Mouse (Mus musculus): ENCODE results near the gene Tmem86a. TPM values are rescaled to one million over a fixed set of nuclear protein-coding genes. Genes with fewer than 3 reads are reported as not detected.

Gene Tmem86a
- polyA plus RNA-seq, 1 experiment = 2.6 TPM

DNA sequence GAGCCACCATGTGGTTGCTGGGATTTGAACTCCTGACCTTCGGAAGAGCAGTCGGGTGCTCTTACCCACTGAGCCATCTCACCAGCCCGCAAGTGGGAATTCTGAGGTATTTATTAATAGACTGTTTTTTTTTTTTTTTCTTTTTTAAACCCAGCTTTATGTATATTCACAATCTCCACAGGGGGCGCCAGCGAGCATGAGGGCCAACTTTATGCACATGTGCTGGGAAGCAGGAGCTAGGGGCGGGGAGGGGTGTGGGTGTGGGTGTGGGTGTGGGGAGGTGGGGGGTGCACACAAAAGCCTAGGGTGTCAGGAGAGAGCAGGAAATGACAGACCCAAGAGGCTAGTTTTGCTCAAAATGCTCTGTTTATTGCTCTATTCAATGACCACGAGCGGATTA, 27.1 kb downstream of the Tmem86a start:
- peaks cover 11% of the 10 kb centered on the region for H3K4me1 ChIP-seq (ENCODE audit: control insufficient read depth, insufficient read depth, insufficient read length, low read length)
- H3K27ac ChIP-seq (replicated peaks; ENCODE audit: low read depth, low read length) = no peak overlapping the region
- no peak overlapping the region for H3K4me3 ChIP-seq (ENCODE audit: insufficient read depth, low read depth, low read length)

DNA sequence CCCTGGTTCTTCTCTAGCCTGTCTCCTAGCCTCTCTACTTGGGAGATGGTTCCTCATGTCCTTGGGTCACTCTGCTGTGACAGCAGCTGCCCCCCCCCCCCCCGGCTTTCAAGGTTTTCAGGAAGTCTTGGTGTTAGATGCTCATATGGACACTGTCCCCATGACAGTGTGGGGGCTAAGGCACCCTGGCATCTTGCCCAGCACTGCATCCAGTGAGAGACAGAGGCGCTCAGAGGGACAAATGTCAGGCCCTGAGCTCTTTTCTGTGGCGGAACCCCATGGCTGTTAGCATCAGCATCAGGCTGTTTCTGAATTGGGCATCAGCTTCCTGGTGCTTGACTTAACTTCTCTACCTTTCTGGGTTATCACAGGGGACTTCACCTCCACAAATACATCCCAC, 30.5 kb downstream of the Tmem86a start:
- no peak overlapping the region for H3K27ac ChIP-seq (replicated peaks; ENCODE audit: low read depth, low read length)
- peaks cover 2% of the 10 kb centered on the region for H3K4me1 ChIP-seq (ENCODE audit: control insufficient read depth, insufficient read depth, insufficient read length, low read length)
- H3K4me3 ChIP-seq (ENCODE audit: insufficient read depth, low read depth, low read length) = no peak overlapping the region

DNA sequence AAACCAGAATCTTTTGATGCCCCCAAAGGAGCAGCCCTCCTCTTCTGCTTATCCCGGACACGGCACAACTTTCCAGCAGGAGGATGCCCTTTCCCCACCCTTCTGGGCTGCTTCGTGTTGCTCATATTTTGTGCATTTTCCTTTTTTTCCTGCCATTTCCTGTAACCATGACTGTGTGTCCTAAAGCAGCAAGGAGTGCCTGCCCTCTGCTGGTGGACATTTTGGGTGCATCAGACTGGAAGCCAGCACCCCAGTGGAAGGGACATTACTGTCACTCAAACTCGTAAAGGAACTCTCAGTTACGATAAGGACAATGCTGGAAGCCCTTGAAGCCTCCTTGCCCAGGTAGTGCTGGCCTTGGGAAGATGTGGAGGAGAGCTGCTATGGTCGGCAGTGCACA, 30.9 kb downstream of the Tmem86a start:
- Histone ChIP-seq H3K27ac (replicated peaks; ENCODE audit: low read depth, low read length) (no peak overlapping the region), H3K4me1 (ENCODE audit: control insufficient read depth, insufficient read depth, insufficient read length, low read length) (peaks cover 2% of the 10 kb centered on the region; the same call in 1 of the 2 replicates), H3K4me3 (ENCODE audit: insufficient read depth, low read depth, low read length) (no peak overlapping the region)

DNA sequence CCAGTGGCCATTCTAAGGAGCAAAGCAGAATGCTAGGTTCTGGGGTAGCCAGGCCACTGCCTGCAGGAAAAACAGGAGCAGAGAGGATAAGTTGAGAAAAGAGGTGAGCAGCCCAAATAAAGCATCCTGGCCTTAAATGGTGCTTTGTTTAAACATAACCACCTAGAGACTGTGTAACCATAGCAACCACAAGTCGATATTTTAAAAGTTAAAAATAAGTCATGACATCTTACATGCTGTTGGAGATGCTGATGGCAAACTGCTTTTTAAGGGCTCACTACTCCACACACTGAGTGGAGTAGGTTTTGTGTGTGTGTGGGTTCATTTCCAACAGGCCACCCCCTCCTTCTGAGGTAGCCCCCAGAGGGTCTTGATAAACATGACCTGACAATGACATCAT, 34.7 kb downstream of the Tmem86a start:
- no peak overlapping the region for H3K4me3 ChIP-seq (ENCODE audit: insufficient read depth, low read depth, low read length)
- no peak overlapping the region for H3K27ac ChIP-seq (replicated peaks; ENCODE audit: low read depth, low read length)
- H3K4me1 ChIP-seq (ENCODE audit: control insufficient read depth, insufficient read depth, insufficient read length, low read length) = peaks cover 2% of the 10 kb centered on the region; the same call in 1 of the 2 replicates

DNA sequence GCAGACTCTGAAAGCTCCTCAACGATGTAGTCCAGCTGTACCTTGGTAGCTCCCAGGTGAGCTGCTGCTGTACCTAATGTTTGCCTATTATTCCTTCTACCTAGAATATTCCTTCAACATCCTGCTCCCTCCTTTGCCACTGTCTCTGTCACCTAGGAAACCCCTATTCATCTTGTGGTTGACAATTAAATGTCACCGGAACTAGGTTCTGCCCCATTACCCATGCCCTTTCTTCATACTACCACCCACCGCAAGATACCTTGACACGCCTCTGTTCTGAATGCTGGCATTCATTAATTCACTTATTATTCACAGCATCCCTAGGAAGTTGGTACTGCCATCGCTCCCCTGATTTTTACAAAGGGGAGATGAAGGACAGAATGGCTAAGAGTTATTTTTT, 43.5 kb downstream of the Tmem86a start:
- Histone ChIP-seq H3K4me3 (ENCODE audit: insufficient read depth, low read depth, low read length) (no peak overlapping the region), H3K27ac (replicated peaks; ENCODE audit: low read depth, low read length) (no peak overlapping the region), H3K4me1 (ENCODE audit: control insufficient read depth, insufficient read depth, insufficient read length, low read length) (no peaks in the 10 kb centered on the region)

DNA sequence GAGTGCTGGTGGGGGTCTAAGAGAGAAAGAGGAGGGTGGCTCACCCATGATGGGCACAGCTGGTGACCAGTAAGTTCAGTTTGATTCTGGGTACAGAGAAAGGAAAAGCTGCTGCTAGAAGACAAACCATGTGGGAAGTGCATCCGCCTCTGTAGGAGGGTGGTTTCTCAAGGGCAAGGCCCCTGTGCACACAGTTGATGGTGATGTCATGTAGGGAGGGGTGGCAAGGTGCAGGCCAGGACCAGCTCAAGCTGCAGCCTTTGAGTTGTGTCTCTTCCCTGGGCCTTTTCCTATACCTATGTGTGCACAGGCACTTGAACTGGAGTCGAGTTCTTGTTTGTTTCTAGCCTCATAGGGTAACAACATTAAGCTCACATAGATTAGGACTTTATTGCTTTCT, 44.6 kb downstream of the Tmem86a start:
- H3K4me3 ChIP-seq (ENCODE audit: insufficient read depth, low read depth, low read length) = no peak overlapping the region
- no peaks in the 10 kb centered on the region for H3K4me1 ChIP-seq (ENCODE audit: control insufficient read depth, insufficient read depth, insufficient read length, low read length)
- no peak overlapping the region for H3K27ac ChIP-seq (replicated peaks; ENCODE audit: low read depth, low read length)

DNA sequence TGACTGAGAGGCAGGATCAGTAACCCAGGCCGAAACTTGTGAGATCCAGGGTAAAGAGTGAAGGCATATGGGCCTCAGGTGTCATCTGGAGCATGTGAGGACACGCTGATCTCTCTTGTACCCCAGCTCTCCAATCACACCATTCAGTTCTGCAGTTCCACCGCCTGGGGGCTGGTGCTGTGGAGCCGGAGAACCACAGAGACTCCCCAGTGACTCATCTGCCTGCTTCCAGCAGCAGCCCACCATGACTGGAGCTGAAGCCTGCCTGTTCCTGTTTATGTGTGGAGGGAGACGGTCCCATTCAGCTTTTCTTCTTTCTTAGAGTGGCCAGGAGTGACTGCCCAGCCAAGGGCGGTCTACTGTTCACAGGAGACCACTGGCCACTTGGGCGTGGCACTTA, 47.6 kb downstream of the Tmem86a start:
- Histone ChIP-seq H3K27ac (replicated peaks; ENCODE audit: low read depth, low read length) (no peak overlapping the region), H3K4me1 (ENCODE audit: control insufficient read depth, insufficient read depth, insufficient read length, low read length) (no peaks in the 10 kb centered on the region), H3K4me3 (ENCODE audit: insufficient read depth, low read depth, low read length) (no peak overlapping the region)

DNA sequence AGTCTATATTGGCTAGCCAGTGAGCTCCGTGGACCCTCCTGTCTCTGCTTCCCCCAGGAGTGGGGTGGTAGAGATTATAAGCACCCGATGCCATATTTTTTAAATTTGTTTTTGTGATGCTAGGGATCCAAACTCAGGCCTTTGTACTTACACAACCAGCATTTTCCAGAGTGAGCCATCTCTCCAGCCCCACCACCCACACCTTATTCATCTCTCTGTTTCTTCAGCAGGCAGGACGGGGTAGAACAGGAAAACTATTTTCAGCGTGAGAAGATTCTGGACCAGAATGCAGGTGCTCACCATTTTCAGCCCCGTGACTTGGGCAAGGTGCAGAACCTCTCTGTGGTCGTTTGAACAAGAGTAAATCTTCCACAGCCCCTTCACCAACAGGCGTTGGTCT, 48.9 kb downstream of the Tmem86a start:
- Histone ChIP-seq H3K27ac (replicated peaks; ENCODE audit: low read depth, low read length) (no peak overlapping the region), H3K4me3 (ENCODE audit: insufficient read depth, low read depth, low read length) (no peak overlapping the region), H3K4me1 (ENCODE audit: control insufficient read depth, insufficient read depth, insufficient read length, low read length) (no peaks in the 10 kb centered on the region)

DNA sequence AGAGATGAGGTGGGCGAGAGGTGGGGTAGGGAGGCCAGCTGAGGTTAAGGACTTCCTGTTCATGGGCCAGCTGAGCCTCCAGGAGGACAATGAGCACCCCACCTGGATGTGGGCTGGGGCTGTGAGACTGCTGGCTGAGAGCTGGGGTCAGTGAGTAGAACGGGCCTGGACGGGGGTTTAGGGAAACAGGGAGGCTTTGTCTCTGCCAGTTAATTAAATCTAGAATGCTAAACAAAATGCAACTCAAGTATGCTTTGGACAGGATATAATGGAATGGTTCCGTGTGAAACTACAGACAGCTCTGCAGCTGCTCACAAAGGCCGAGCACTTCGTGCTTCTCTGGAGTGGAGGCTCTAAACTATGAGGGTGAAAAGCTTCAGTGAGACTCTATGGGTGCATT, 50.2 kb downstream of the Tmem86a start:
- no peak overlapping the region for H3K27ac ChIP-seq (replicated peaks; ENCODE audit: low read depth, low read length)
- no peaks in the 10 kb centered on the region for H3K4me1 ChIP-seq (ENCODE audit: control insufficient read depth, insufficient read depth, insufficient read length, low read length)
- no peak overlapping the region for H3K4me3 ChIP-seq (ENCODE audit: insufficient read depth, low read depth, low read length)

DNA sequence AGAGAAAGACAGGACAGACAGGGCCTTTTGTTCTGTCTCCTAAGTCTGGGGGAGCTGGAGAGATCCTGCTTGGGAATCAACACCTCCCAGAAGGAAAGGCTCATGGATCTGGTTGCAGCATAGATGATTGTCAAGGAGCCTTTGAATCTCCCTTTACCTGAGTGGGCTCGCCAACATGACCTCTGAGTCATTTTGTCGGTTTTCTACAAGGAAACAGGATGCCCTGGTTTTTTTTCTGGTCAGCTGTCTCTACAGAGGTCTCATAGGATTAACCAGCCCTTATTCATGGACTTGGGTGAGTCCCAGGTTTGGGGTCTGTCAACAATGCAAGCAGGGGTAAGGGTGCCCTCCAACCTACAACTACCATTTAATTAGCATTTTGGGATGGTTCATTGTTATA, 52.6 kb downstream of the Tmem86a start:
- Histone ChIP-seq H3K4me1 (ENCODE audit: control insufficient read depth, insufficient read depth, insufficient read length, low read length) (no peaks in the 10 kb centered on the region), H3K4me3 (ENCODE audit: insufficient read depth, low read depth, low read length) (no peak overlapping the region), H3K27ac (replicated peaks; ENCODE audit: low read depth, low read length) (no peak overlapping the region)

DNA sequence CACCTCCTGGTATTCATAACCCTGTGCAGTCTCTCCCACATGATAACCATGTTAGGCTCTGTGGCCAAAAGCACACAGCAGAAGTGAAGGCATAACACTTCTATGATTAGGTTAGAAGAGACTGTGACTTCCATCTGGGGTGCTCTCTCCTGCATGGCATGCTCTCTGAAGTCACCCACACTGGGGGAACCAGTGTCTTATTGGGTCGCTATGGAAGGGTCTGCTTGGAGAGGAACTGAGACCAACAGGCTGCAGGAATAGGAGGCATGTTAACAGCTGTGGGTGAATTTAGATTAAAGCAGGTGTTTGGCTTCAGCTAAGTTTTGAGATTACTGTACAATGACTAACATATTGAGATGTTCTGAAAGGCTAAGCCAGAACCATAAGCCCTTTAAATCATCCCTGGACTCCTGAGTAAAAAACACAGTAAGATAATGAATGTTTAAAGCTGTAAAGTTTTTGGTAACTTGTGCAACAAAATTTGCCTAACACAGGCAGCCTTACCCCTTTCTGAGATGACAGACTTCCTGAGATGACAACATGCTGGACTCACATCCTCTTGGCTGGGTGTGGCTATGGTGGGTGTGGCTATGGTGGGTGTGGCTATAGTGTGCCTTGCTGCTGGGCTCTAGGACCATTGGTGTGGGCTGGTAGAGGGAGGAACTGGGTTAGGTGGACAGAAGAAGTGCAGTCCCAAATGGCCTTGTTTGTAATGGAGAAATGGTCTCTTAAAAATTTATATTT, 53.4 kb downstream of the Tmem86a start:
- Histone ChIP-seq H3K4me3 (ENCODE audit: insufficient read depth, low read depth, low read length) (no peak overlapping the region), H3K27ac (replicated peaks; ENCODE audit: low read depth, low read length) (no peak overlapping the region), H3K4me1 (ENCODE audit: control insufficient read depth, insufficient read depth, insufficient read length, low read length) (no peaks in the 10 kb centered on the region)

Other genes with a start within 250 kb of the Tmem86a start
- 1,796 and 2,267 TPM in 2 replicates for gene Ldha, start 209.1 kb upstream of the Tmem86a start, polyA plus RNA-seq (2012; ENCODE audit: insufficient read depth, insufficient read length, missing spikeins)
- gene Ldhc, start 189.4 kb upstream of the Tmem86a start, polyA plus RNA-seq (2012; ENCODE audit: insufficient read depth, insufficient read length, missing spikeins) = not detected in 2 replicates
- 91.6 and 103 TPM in 2 replicates for gene Tsg101, start 130.6 kb upstream of the Tmem86a start, polyA plus RNA-seq (2012; ENCODE audit: insufficient read depth, insufficient read length, missing spikeins)
- gene Uevld, start 92.1 kb upstream of the Tmem86a start, polyA plus RNA-seq (2012; ENCODE audit: insufficient read depth, insufficient read length, missing spikeins) = 9.3 and 12.4 TPM in 2 replicates
- gene Gm9999, start 67.0 kb upstream of the Tmem86a start, polyA plus RNA-seq (2012; ENCODE audit: insufficient read depth, insufficient read length, missing spikeins) = not detected in 2 replicates
- 6.4 TPM in 2 replicates for gene Spty2d1, start 42.2 kb upstream of the Tmem86a start, polyA plus RNA-seq (2012; ENCODE audit: insufficient read depth, insufficient read length, missing spikeins)
- not detected in 2 replicates for gene Ptpn5, start 83.1 kb downstream of the Tmem86a start, polyA plus RNA-seq (2012; ENCODE audit: insufficient read depth, insufficient read length, missing spikeins)
- not detected in 2 replicates for gene Mrgpra6, start 154.3 kb downstream of the Tmem86a start, polyA plus RNA-seq (2012; ENCODE audit: insufficient read depth, insufficient read length, missing spikeins)
- not detected in 2 replicates for gene Mrgpra9, start 202.2 kb downstream of the Tmem86a start, polyA plus RNA-seq (2012; ENCODE audit: insufficient read depth, insufficient read length, missing spikeins)

Measured in brown adipose tissue, adult 24 weeks (tissue).